Comparison of ENCODE assay signal across 8 mouse cellular contexts in the genomic region with DNA sequence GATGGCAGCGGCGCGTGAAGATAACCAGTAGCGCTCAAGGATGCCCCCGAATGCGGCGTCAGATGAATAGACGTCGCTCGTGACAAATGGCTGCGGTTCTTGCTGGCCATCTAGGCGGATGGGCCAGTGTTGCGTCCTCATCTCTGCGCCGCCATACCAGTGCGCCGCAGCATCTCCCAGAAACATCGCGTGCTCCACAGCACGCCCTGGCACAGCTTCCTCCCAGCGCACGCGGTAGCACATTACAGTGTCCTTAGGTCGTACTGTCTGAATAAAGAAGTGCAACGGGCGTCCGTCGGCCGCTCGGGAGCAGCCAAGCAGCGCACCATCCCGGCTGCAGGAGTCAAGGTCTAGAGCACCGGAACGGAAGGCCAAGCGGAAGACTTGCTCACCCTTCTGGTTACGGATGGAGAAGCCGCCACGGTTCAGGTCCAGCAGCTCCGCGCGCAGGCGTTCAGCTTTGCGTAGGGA. TPM values are rescaled to one million over a fixed set of nuclear protein-coding genes. Genes with fewer than 3 reads are reported as not detected.
A peak's percentile ranks its signal among the peaks of the same experiment; 100 is the strongest.
DNase-seq lines count a peak whose midpoint lies in the region; ATAC-seq and TF ChIP-seq lines count a peak whose summit lies in the region.

No protein-coding gene starts in this region.

- intact Hi-C loops in left cerebral cortex, postnatal 10 days (cut with DNase I) = no loop called here

- H3K27me3 ChIP-seq in hindbrain, embryonic 13.5 days = peaks cover 77% of the 10 kb centered on the region
- peaks cover 85% of the 10 kb centered on the region for H3K27me3 ChIP-seq in limb, embryonic 15.5 days

- ATAC-seq in hindbrain, embryonic 13.5 days (ENCODE audit: low FRiP score) = no peak
- no peak for ATAC-seq in limb, embryonic 15.5 days (ENCODE audit: insufficient number of reproducible peaks, low FRiP score, low TSS enrichment, low read depth)
- ATAC-seq in activated CD4-positive, CD25-positive, alpha-beta regulatory T cell, adult 4 months = no peak

- peaks cover 2 to 15% of the 10 kb centered on the region in 2 experiments for H3K4me1 ChIP-seq in ES-E14 (ENCODE audit: control insufficient read depth in 2 of 2, insufficient read depth in 2 of 2, low read length in 2 of 2, poor library complexity in 1 of 2)
- H3K4me1 ChIP-seq in hindbrain, embryonic 13.5 days (replicated peaks) = peaks cover 53% of the 10 kb centered on the region
- peaks cover 46% of the 10 kb centered on the region for H3K4me1 ChIP-seq in limb, embryonic 15.5 days

- H3K9me3 ChIP-seq in ES-E14 (ENCODE audit: control insufficient read depth, insufficient read depth, low read depth, low read length) = no peaks in the 10 kb centered on the region
- no peaks in the 10 kb centered on the region for H3K9me3 ChIP-seq in hindbrain, embryonic 13.5 days
- H3K9me3 ChIP-seq in limb, embryonic 15.5 days = no peaks in the 10 kb centered on the region

- no peak overlapping the region for H3K27ac ChIP-seq in ES-E14 (ENCODE audit: insufficient read depth, low read depth, low read length, poor library complexity, severe bottlenecking)
- H3K27ac ChIP-seq in hindbrain, embryonic 13.5 days = no peak overlapping the region
- no peak overlapping the region for H3K27ac ChIP-seq in limb, embryonic 15.5 days

- no peak overlapping the region for H3K9ac ChIP-seq in ES-E14 (ENCODE audit: insufficient read depth, low read depth, low read length, poor library complexity, severe bottlenecking)
- peak overlapping the region; percentile 62 for H3K9ac ChIP-seq in hindbrain, embryonic 13.5 days
- no peak overlapping the region for H3K9ac ChIP-seq in limb, embryonic 15.5 days

- WGBS in hindbrain, embryonic 13.5 days = 4% methylated on average over 43 of the region's 43 CpGs
- 11% methylated on average over 43 of the region's 43 CpGs for WGBS in limb, embryonic 15.5 days

- peak; percentile 36 to 38 for DNase-seq in adrenal gland, postnatal 36 days
- DNase-seq in adrenal gland, adult 8-10 months = no peak
- no peak for DNase-seq in ES-E14 (ENCODE audit: low read depth, low spot score)
- DNase-seq in lung, postnatal 4 days = no peak
- no peak for DNase-seq in left cerebral cortex, postnatal 10 days (ENCODE audit: extremely low spot score in 1 of 2, low spot score in 2 of 2)

- H3K4me3 ChIP-seq in ES-E14 (ENCODE audit: insufficient read depth in 1 of 2, low read depth in 1 of 2, low read length in 2 of 2, poor library complexity in 1 of 2, severe bottlenecking in 1 of 2) = peak overlapping the region; percentile 30 to 59; a peak in 2 of 4 replicates
- peak overlapping the region; percentile 37 for H3K4me3 ChIP-seq in hindbrain, embryonic 13.5 days
- H3K4me3 ChIP-seq in limb, embryonic 15.5 days = peak overlapping the region; percentile 33

- H3K4me2 ChIP-seq in hindbrain, embryonic 13.5 days = peak overlapping the region; percentile 61
- peak overlapping the region; percentile 60 for H3K4me2 ChIP-seq in limb, embryonic 15.5 days

- H3K36me3 ChIP-seq in ES-E14 (ENCODE audit: control insufficient read depth, insufficient read depth, low read length, poor library complexity, severe bottlenecking) = no peaks in the 10 kb centered on the region
- H3K36me3 ChIP-seq in hindbrain, embryonic 13.5 days = peaks cover 3% of the 10 kb centered on the region
- no peaks in the 10 kb centered on the region for H3K36me3 ChIP-seq in limb, embryonic 15.5 days

- in situ Hi-C loops in ES-E14 (cut with MboI; ENCODE audit: low sequenced_read_pairs in 2 of 2, unreplicated experiment in 2 of 2) = no loop called here

TF ChIP-seq in ES-E14, 5 proteins besides CTCF, POLR2A, EP300 and RAD21:
- no peak for TF ChIP-seq ZNF384 (IDR thresholded peaks at IDR 0.05; ENCODE audit: low read depth, low read length)
- TF ChIP-seq MAFK (IDR thresholded peaks at IDR 0.05; ENCODE audit: insufficient read depth, low read depth, low read length) = no peak
- TF ChIP-seq ZC3H11A (IDR thresholded peaks at IDR 0.05; ENCODE audit: borderline replicate concordance, low read depth, low read length) = no peak
- no peak for TF ChIP-seq HCFC1 (IDR thresholded peaks at IDR 0.05; ENCODE audit: borderline replicate concordance, insufficient read depth, low read length)
- TF ChIP-seq CHD2 (IDR thresholded peaks at IDR 0.05; ENCODE audit: low read depth, low read length) = no peak

RNA-seq across cellular contexts. Expression of a gene that starts 3.9 kb away (rescaled TPM):
- total RNA-seq in adrenal gland, postnatal 36 days (2021) = 10 to 100 TPM in 1 of 2 experiments, 1 to 10 TPM in 1; 8.4 to 14.8 TPM
- total RNA-seq in adrenal gland, adult 8-10 months (2022) = 10 to 100 TPM in 3 of 4 experiments, 1 to 10 TPM in 1; 9.1 to 13.8 (median 10.6) TPM
- 6.4 and 11.6 TPM in 2 replicates for total RNA-seq in ES-E14 (2012; rRNA removed)
- polyA plus RNA-seq in hindbrain, embryonic 13.5 days (2015; fragmentation: Nextera tagmentation; extraction: Ambion mirVana) = 7.0 TPM in 2 replicates
- polyA plus RNA-seq in limb, embryonic 15.5 days (2015; fragmentation: Nextera tagmentation; extraction: Ambion mirVana) = 6.6 and 11.9 TPM in 2 replicates
- polyA plus RNA-seq in activated CD4-positive, CD25-positive, alpha-beta regulatory T cell, adult 4 months (2017; shearing (Covaris generic)) = not detected
- total RNA-seq in left cerebral cortex, postnatal 10 days (2021) = 10 to 100 TPM; 33.6 to 37.4 TPM

RNA-seq across cellular contexts. Expression of a gene that starts 18.2 kb away (rescaled TPM):
- total RNA-seq in adrenal gland, postnatal 36 days (2021) = 1 to 10 TPM in 1 of 2 experiments, not detected in 1; 1.3 TPM
- under 1 TPM in 2 of 4 experiments, not detected in 2; 0.38 to 0.68 TPM for total RNA-seq in adrenal gland, adult 8-10 months (2022)
- total RNA-seq in ES-E14 (2012; rRNA removed) = not detected in 2 replicates
- 9.8 and 17.9 TPM in 2 replicates for polyA plus RNA-seq in hindbrain, embryonic 13.5 days (2015; fragmentation: Nextera tagmentation; extraction: Ambion mirVana)
- 0.88 and 1.1 TPM in 2 replicates for polyA plus RNA-seq in limb, embryonic 15.5 days (2015; fragmentation: Nextera tagmentation; extraction: Ambion mirVana)
- not detected for polyA plus RNA-seq in activated CD4-positive, CD25-positive, alpha-beta regulatory T cell, adult 4 months (2017; shearing (Covaris generic))
- total RNA-seq in left cerebral cortex, postnatal 10 days (2021) = 10 to 100 TPM in 1 of 2 experiments, 1 to 10 TPM in 1; 8.3 to 11.4 TPM

RNA-seq across cellular contexts. Expression of a gene that starts 34.0 kb away (rescaled TPM):
- total RNA-seq in adrenal gland, postnatal 36 days (2021) = 10 to 100 TPM; 22.9 to 37.8 TPM
- 10 to 100 TPM; 28.0 to 34.1 (median 32.0) TPM for total RNA-seq in adrenal gland, adult 8-10 months (2022)
- 11.9 and 19.8 TPM in 2 replicates for total RNA-seq in ES-E14 (2012; rRNA removed)
- polyA plus RNA-seq in hindbrain, embryonic 13.5 days (2015; fragmentation: Nextera tagmentation; extraction: Ambion mirVana) = 58.0 and 60.4 TPM in 2 replicates
- polyA plus RNA-seq in limb, embryonic 15.5 days (2015; fragmentation: Nextera tagmentation; extraction: Ambion mirVana) = 45.5 and 46.4 TPM in 2 replicates
- polyA plus RNA-seq in activated CD4-positive, CD25-positive, alpha-beta regulatory T cell, adult 4 months (2017; shearing (Covaris generic)) = 10 to 100 TPM; 15.5 to 25.6 TPM
- 10 to 100 TPM; 32.8 to 34.8 TPM for total RNA-seq in left cerebral cortex, postnatal 10 days (2021)

RNA-seq across cellular contexts. Expression of a gene that starts 34.3 kb away (rescaled TPM):
- 1 to 10 TPM; 1.4 to 2.1 TPM for total RNA-seq in adrenal gland, postnatal 36 days (2021)
- total RNA-seq in adrenal gland, adult 8-10 months (2022) = 1 to 10 TPM; 1.5 to 3.2 (median 2.0) TPM
- total RNA-seq in ES-E14 (2012; rRNA removed) = 9.7 and 13.1 TPM in 2 replicates
- 4.6 and 5.1 TPM in 2 replicates for polyA plus RNA-seq in hindbrain, embryonic 13.5 days (2015; fragmentation: Nextera tagmentation; extraction: Ambion mirVana)
- polyA plus RNA-seq in limb, embryonic 15.5 days (2015; fragmentation: Nextera tagmentation; extraction: Ambion mirVana) = 5.8 and 7.2 TPM in 2 replicates
- polyA plus RNA-seq in activated CD4-positive, CD25-positive, alpha-beta regulatory T cell, adult 4 months (2017; shearing (Covaris generic)) = 1 to 10 TPM; 2.2 to 2.5 TPM
- 1 to 10 TPM; 1.5 to 1.6 TPM for total RNA-seq in left cerebral cortex, postnatal 10 days (2021)

Comparison
In these comparisons a context has a peak if more than half of its experiments do, and no peak if none do; other contexts are left out.
1. DNase-seq: peak in adrenal gland, postnatal 36 days (2 of 2); none in adrenal gland, adult 8-10 months (single experiment), ES-E14 (single experiment), lung, postnatal 4 days (0 of 2) and left cerebral cortex, postnatal 10 days (0 of 2).
2. Peak in every context shown above with its lines, with median percentiles within 50 percentile points of each other: H3K4me3 ChIP-seq.